Mouse (Mus musculus): Measurements from ENCODE around the gene Mboat2. TPM values are rescaled to one million over a fixed set of nuclear protein-coding genes. Genes with fewer than 3 reads are reported as not detected.

Gene Mboat2
- polyA plus RNA-seq, 1 experiment from 2014 or later: 70.8 TPM

- H3K27me3 ChIP-seq (replicated peaks; ENCODE audit: control insufficient read depth, insufficient read depth, low read length): no peaks in the 10 kb centered on the region
- H3K27ac ChIP-seq (ENCODE audit: low read length): no peak overlapping the region
- no peak for ATAC-seq
- peaks cover 4% of the 10 kb centered on the region for H3K36me3 ChIP-seq (ENCODE audit: control insufficient read depth, insufficient read depth)
- H3K4me3 ChIP-seq (replicated peaks; ENCODE audit: low read length): no peak overlapping the region
- H3K4me1 ChIP-seq (replicated peaks; ENCODE audit: control insufficient read depth, insufficient read depth, low read length): no peaks in the 10 kb centered on the region
- no peak overlapping the region for H3K4me2 ChIP-seq (ENCODE audit: low read length)
- H3K9ac ChIP-seq (replicated peaks; ENCODE audit: low read depth, low read length): no peak overlapping the region
- 77% methylated on average over 4 of the region's 4 CpGs for WGBS
- no peaks in the 10 kb centered on the region for H3K9me3 ChIP-seq (ENCODE audit: control insufficient read depth, low read length)
These were observed 112.7 kb downstream of the Mboat2 start for GRCm38 (mm10) chr12:24943427-24943826.

GRCm38 (mm10) chr12:24944597-24944996 lies 113.9 kb downstream of the Mboat2 start:
- no peak for ATAC-seq
- Histone ChIP-seq H3K9me3 (ENCODE audit: control insufficient read depth, low read length) (no peaks in the 10 kb centered on the region), H3K4me3 (replicated peaks; ENCODE audit: low read length) (no peak overlapping the region), H3K27me3 (replicated peaks; ENCODE audit: control insufficient read depth, insufficient read depth, low read length) (no peaks in the 10 kb centered on the region), H3K4me2 (ENCODE audit: low read length) (no peak overlapping the region), H3K9ac (replicated peaks; ENCODE audit: low read depth, low read length) (no peak overlapping the region), H3K4me1 (replicated peaks; ENCODE audit: control insufficient read depth, insufficient read depth, low read length) (no peaks in the 10 kb centered on the region), H3K36me3 (ENCODE audit: control insufficient read depth, insufficient read depth) (peaks cover 4% of the 10 kb centered on the region), H3K27ac (ENCODE audit: low read length) (no peak overlapping the region)
- WGBS: 94% methylated on average over 7 of the region's 7 CpGs

GRCm38 (mm10) chr12:24947065-24947464 lies 116.4 kb downstream of the Mboat2 start:
- Histone ChIP-seq H3K27ac (ENCODE audit: low read length) (no peak overlapping the region), H3K4me1 (replicated peaks; ENCODE audit: control insufficient read depth, insufficient read depth, low read length) (no peaks in the 10 kb centered on the region), H3K4me2 (ENCODE audit: low read length) (no peak overlapping the region), H3K27me3 (replicated peaks; ENCODE audit: control insufficient read depth, insufficient read depth, low read length) (no peaks in the 10 kb centered on the region), H3K9ac (replicated peaks; ENCODE audit: low read depth, low read length) (no peak overlapping the region), H3K9me3 (ENCODE audit: control insufficient read depth, low read length) (no peaks in the 10 kb centered on the region), H3K36me3 (ENCODE audit: control insufficient read depth, insufficient read depth) (peaks cover 15% of the 10 kb centered on the region), H3K4me3 (replicated peaks; ENCODE audit: low read length) (no peak overlapping the region)
- WGBS: 93% methylated on average over 14 of the region's 14 CpGs
- no peak for ATAC-seq

- Histone ChIP-seq H3K4me2 (ENCODE audit: low read length) (no peak overlapping the region), H3K36me3 (ENCODE audit: control insufficient read depth, insufficient read depth) (peaks cover 15% of the 10 kb centered on the region), H3K27me3 (replicated peaks; ENCODE audit: control insufficient read depth, insufficient read depth, low read length) (no peaks in the 10 kb centered on the region), H3K9me3 (ENCODE audit: control insufficient read depth, low read length) (no peaks in the 10 kb centered on the region), H3K9ac (replicated peaks; ENCODE audit: low read depth, low read length) (no peak overlapping the region), H3K4me3 (replicated peaks; ENCODE audit: low read length) (no peak overlapping the region), H3K4me1 (replicated peaks; ENCODE audit: control insufficient read depth, insufficient read depth, low read length) (no peaks in the 10 kb centered on the region), H3K27ac (ENCODE audit: low read length) (no peak overlapping the region)
- 54% methylated on average over 3 of the region's 3 CpGs for WGBS
- ATAC-seq: peak; percentile 22; the same call in 1 of the 2 replicates
These were observed 117.7 kb downstream of the Mboat2 start for GRCm38 (mm10) chr12:24948344-24948743.

- no peak overlapping the region for H3K9ac ChIP-seq (replicated peaks; ENCODE audit: low read depth, low read length)
- H3K4me1 ChIP-seq (replicated peaks; ENCODE audit: control insufficient read depth, insufficient read depth, low read length): no peaks in the 10 kb centered on the region
- H3K27me3 ChIP-seq (replicated peaks; ENCODE audit: control insufficient read depth, insufficient read depth, low read length): no peaks in the 10 kb centered on the region
- peaks cover 15% of the 10 kb centered on the region for H3K36me3 ChIP-seq (ENCODE audit: control insufficient read depth, insufficient read depth)
- H3K9me3 ChIP-seq (ENCODE audit: control insufficient read depth, low read length): no peaks in the 10 kb centered on the region
- no peak overlapping the region for H3K27ac ChIP-seq (ENCODE audit: low read length)
- no peak overlapping the region for H3K4me2 ChIP-seq (ENCODE audit: low read length)
- WGBS: 91% methylated on average over 7 of the region's 7 CpGs
- no peak for ATAC-seq
- H3K4me3 ChIP-seq (replicated peaks; ENCODE audit: low read length): no peak overlapping the region
These were observed 119.8 kb downstream of the Mboat2 start for GRCm38 (mm10) chr12:24950376-24951046.

GRCm38 (mm10) chr12:24952147-24952546 lies 121.5 kb downstream of the Mboat2 start:
- Histone ChIP-seq H3K4me2 (ENCODE audit: low read length) (no peak overlapping the region), H3K4me3 (replicated peaks; ENCODE audit: low read length) (no peak overlapping the region), H3K4me1 (replicated peaks; ENCODE audit: control insufficient read depth, insufficient read depth, low read length) (no peaks in the 10 kb centered on the region), H3K27ac (ENCODE audit: low read length) (no peak overlapping the region), H3K9ac (replicated peaks; ENCODE audit: low read depth, low read length) (no peak overlapping the region), H3K27me3 (replicated peaks; ENCODE audit: control insufficient read depth, insufficient read depth, low read length) (no peaks in the 10 kb centered on the region), H3K9me3 (ENCODE audit: control insufficient read depth, low read length) (no peaks in the 10 kb centered on the region), H3K36me3 (ENCODE audit: control insufficient read depth, insufficient read depth) (peaks cover 15% of the 10 kb centered on the region)
- peak; percentile 48 for ATAC-seq
- 62% methylated on average over 6 of the region's 6 CpGs for WGBS

- Histone ChIP-seq H3K27me3 (replicated peaks; ENCODE audit: control insufficient read depth, insufficient read depth, low read length) (no peaks in the 10 kb centered on the region), H3K36me3 (ENCODE audit: control insufficient read depth, insufficient read depth) (peaks cover 18% of the 10 kb centered on the region), H3K4me3 (replicated peaks; ENCODE audit: low read length) (no peak overlapping the region), H3K4me2 (ENCODE audit: low read length) (no peak overlapping the region), H3K9ac (replicated peaks; ENCODE audit: low read depth, low read length) (no peak overlapping the region), H3K4me1 (replicated peaks; ENCODE audit: control insufficient read depth, insufficient read depth, low read length) (no peaks in the 10 kb centered on the region), H3K27ac (ENCODE audit: low read length) (no peak overlapping the region), H3K9me3 (ENCODE audit: control insufficient read depth, low read length) (no peaks in the 10 kb centered on the region)
- WGBS: 82% methylated on average over 9 of the region's 9 CpGs
- no peak for ATAC-seq
These were observed 124.5 kb downstream of the Mboat2 start for GRCm38 (mm10) chr12:24955137-24955536.

GRCm38 (mm10) chr12:24958526-24958925 lies 127.8 kb downstream of the Mboat2 start:
- Histone ChIP-seq H3K9me3 (ENCODE audit: control insufficient read depth, low read length) (no peaks in the 10 kb centered on the region), H3K36me3 (ENCODE audit: control insufficient read depth, insufficient read depth) (peaks cover 6% of the 10 kb centered on the region), H3K4me2 (ENCODE audit: low read length) (no peak overlapping the region), H3K27ac (ENCODE audit: low read length) (no peak overlapping the region), H3K9ac (replicated peaks; ENCODE audit: low read depth, low read length) (no peak overlapping the region), H3K27me3 (replicated peaks; ENCODE audit: control insufficient read depth, insufficient read depth, low read length) (no peaks in the 10 kb centered on the region), H3K4me3 (replicated peaks; ENCODE audit: low read length) (no peak overlapping the region), H3K4me1 (replicated peaks; ENCODE audit: control insufficient read depth, insufficient read depth, low read length) (no peaks in the 10 kb centered on the region)
- WGBS: 97% methylated on average over 3 of the region's 3 CpGs
- no peak for ATAC-seq

- 85% methylated on average over 7 of the region's 7 CpGs for WGBS
These were observed 131.1 kb downstream of the Mboat2 start for GRCm38 (mm10) chr12:24961821-24962220.

More at GRCm38 (mm10) chr12:24961821-24962220, 131.1 kb downstream of the Mboat2 start:
- Histone ChIP-seq H3K9ac (replicated peaks; ENCODE audit: low read depth, low read length) (no peak overlapping the region), H3K36me3 (ENCODE audit: control insufficient read depth, insufficient read depth) (peaks cover 9% of the 10 kb centered on the region), H3K27ac (ENCODE audit: low read length) (no peak overlapping the region), H3K27me3 (replicated peaks; ENCODE audit: control insufficient read depth, insufficient read depth, low read length) (no peaks in the 10 kb centered on the region), H3K4me3 (replicated peaks; ENCODE audit: low read length) (no peak overlapping the region), H3K9me3 (ENCODE audit: control insufficient read depth, low read length) (no peaks in the 10 kb centered on the region), H3K4me2 (ENCODE audit: low read length) (no peak overlapping the region), H3K4me1 (replicated peaks; ENCODE audit: control insufficient read depth, insufficient read depth, low read length) (no peaks in the 10 kb centered on the region)
- ATAC-seq: no peak
